Mouse (Mus musculus) spleen, postnatal 4 days (tissue): ENCODE data around the gene Cd2.

Source experiments
- DNase-seq, 2 experiments: peaks; one replicate each; pipeline ENCODE4 v3.0.0; 2022; ENCODE audit warnings: low spot score in 2 of 2

Cd2 gene

DNA sequence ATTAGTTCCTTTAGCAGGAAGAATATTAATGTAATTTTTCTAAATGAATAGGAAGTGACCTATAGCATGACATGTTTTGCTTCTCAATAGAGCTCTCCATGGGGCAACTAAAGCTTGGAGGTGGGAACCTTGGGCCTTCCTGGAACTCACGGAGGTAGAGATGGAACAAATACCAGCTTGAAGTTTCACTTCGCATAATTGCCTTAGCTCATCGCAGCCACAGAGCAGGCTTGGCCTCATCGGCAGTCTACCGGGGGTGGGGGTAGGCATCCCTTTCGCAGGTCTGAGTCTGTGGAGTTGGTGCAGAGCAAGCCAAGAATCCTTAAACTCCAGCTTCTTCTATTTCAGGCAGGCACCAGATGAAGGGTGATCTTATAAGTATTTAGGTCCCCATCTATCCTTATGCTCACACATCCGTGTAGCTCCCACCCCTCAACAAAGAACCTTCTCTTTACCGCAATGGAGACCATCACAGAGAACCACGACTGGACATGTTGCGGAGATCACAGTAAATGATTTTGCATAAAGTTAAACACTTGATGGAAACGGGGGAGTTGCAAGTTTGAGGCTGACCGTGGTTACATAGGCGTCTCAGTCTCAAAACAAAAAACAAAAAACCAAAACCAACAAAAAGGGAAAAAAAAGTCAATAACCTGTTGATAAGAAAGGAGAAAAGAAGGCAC, 58.7 kb downstream of the Cd2 start:
- peak in 1 of 2 experiments; percentile 30 for DNase-seq

- DNase-seq = no peak
Measured at GRCm38 (mm10) chr3:101228066-101228465, 59.7 kb downstream of the Cd2 start.
